Mouse (Mus musculus) midbrain, embryonic 15.5 days (tissue): ENCODE measurements at regions not wholly inside any gene's neighbourhood (a gene's known extent, or its start where the extent isn't known, plus 50 kb on each side); places are given as distances from the start of the nearest gene placed in this dataset.
"Not testable (repeated sequence)": the region's sequence is repeated elsewhere in the genome, so short reads cannot be mapped to it uniquely, and the experiment has no call there.

Experiments used
- ATAC-seq: fragments of 200-750 bp; cut with Nextera tagmentation; replicated peaks from 2 replicates; pipeline ENCODE4 v1.8.0; 2017; ENCODE audit warnings: moderate TSS enrichment
- H3K27ac ChIP-seq: fragments of 300-500 bp; sonication (generic); 2 replicates; pipeline ENCODE4 v1.5.1; 2015; ENCODE audit warnings: mild to moderate bottlenecking, inconsistent platforms
- H3K27me3 ChIP-seq: fragments of 300-500 bp; sonication (generic); replicated peaks from 2 replicates; pipeline ENCODE4 v1.6.1; 2015; ENCODE audit warnings: inconsistent platforms
- H3K36me3 ChIP-seq: fragments of 300-500 bp; sonication (generic); replicated peaks from 2 replicates; pipeline ENCODE4 v1.6.1; 2015; ENCODE audit warnings: inconsistent platforms
- H3K4me1 ChIP-seq: fragments of 300-500 bp; sonication (generic); 2 replicates; pipeline ENCODE4 v1.6.1; 2015; ENCODE audit warnings: inconsistent platforms
- H3K4me2 ChIP-seq: fragments of 300-500 bp; sonication (generic); 2 replicates; pipeline ENCODE4 v1.6.1; 2015; ENCODE audit warnings: inconsistent platforms, mild to moderate bottlenecking, moderate library complexity
- H3K4me3 ChIP-seq: fragments of 300-500 bp; sonication (generic); 2 replicates; pipeline ENCODE4 v1.5.1; 2015; ENCODE audit warnings: mild to moderate bottlenecking, inconsistent platforms
- H3K9ac ChIP-seq: fragments of 300-500 bp; sonication (generic); 2 replicates; pipeline ENCODE4 v1.6.1; 2015; ENCODE audit warnings: mild to moderate bottlenecking, inconsistent platforms
- H3K9me3 ChIP-seq: fragments of 300-500 bp; sonication (generic); 2 replicates; pipeline ENCODE4 v1.6.1; 2016; ENCODE audit warnings: inconsistent platforms
- whole genome bisulfite sequencing: fragments of 180-500 bp; shearing (Covaris S2); methylation state at CpG from one replicate; pipeline ENCODE4 v1.1.7; 2015; ENCODE audit warnings: mixed read lengths; 5-methylcytosine and 5-hydroxymethylcytosine counted together

- WGBS = 42% methylated on average over 6 of the region's 6 CpGs
- Histone ChIP-seq H3K9me3 (no peaks in the 10 kb centered on the region), H3K27me3 (no peaks in the 10 kb centered on the region), H3K4me3 (no peak overlapping the region), H3K4me2 (no peak overlapping the region), H3K36me3 (no peaks in the 10 kb centered on the region), H3K4me1 (peaks cover 21% of the 10 kb centered on the region), H3K9ac (no peak overlapping the region), H3K27ac (no peak overlapping the region)
- ATAC-seq = peak; percentile 21
These were observed 413.9 kb downstream of the Med10 start for GRCm38 (mm10) chr13:70216134-70216533.

- WGBS = 38% methylated on average over 15 of the region's 15 CpGs
- Histone ChIP-seq H3K36me3 (no peaks in the 10 kb centered on the region), H3K4me1 (peaks cover 21% of the 10 kb centered on the region), H3K4me2 (0 out of 2 replicates have a peak overlapping the region, but pooled peaks have one; percentile 18), H3K27ac (peak overlapping the region; percentile 34; the same call in 1 of the 2 replicates), H3K27me3 (no peaks in the 10 kb centered on the region), H3K4me3 (no peak overlapping the region), H3K9ac (no peak overlapping the region), H3K9me3 (no peaks in the 10 kb centered on the region)
- ATAC-seq = 0 out of 2 replicates have a peak, but pooled peaks have one; percentile 24
These were observed 415.4 kb downstream of the Med10 start for GRCm38 (mm10) chr13:70217429-70218133.

GRCm38 (mm10) chr13:70223485-70223884, 413.9 kb downstream of the Ice1 start:
- WGBS = 91% methylated on average over 5 of the region's 5 CpGs
- no peak for ATAC-seq
- H3K4me2 ChIP-seq = no peak overlapping the region
- H3K36me3 ChIP-seq = no peaks in the 10 kb centered on the region
- no peaks in the 10 kb centered on the region for H3K4me1 ChIP-seq
- H3K4me3 ChIP-seq = no peak overlapping the region
- no peaks in the 10 kb centered on the region for H3K27me3 ChIP-seq
- no peak overlapping the region for H3K9ac ChIP-seq
- no peaks in the 10 kb centered on the region for H3K9me3 ChIP-seq
- no peak overlapping the region for H3K27ac ChIP-seq

DNA sequence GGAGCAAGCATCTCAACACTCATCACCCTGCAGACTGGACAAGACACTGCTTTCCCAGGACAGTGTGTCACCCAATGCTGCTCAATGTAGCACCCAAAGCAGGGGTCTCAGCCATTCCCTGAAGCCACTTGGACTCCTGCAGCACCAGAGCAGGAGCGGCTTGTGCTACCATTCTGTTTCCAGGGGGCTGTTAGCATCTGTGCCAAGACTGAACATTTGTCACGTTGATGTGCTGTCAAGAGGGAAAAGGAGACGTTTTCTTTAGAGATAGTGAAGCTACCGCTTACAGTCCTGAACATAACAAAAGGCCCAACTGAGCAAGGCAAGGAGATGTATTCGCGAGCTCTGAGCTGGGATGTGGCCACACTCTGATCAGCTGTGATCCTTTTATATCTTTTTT, 410.3 kb downstream of the Ice1 start:
- Histone ChIP-seq H3K9me3 (no peaks in the 10 kb centered on the region), H3K4me2 (no peak overlapping the region), H3K36me3 (no peaks in the 10 kb centered on the region), H3K4me3 (no peak overlapping the region), H3K27me3 (no peaks in the 10 kb centered on the region), H3K9ac (no peak overlapping the region), H3K4me1 (no peaks in the 10 kb centered on the region), H3K27ac (no peak overlapping the region)
- ATAC-seq = no peak
- 55% methylated on average over 6 of the region's 6 CpGs for WGBS

DNA sequence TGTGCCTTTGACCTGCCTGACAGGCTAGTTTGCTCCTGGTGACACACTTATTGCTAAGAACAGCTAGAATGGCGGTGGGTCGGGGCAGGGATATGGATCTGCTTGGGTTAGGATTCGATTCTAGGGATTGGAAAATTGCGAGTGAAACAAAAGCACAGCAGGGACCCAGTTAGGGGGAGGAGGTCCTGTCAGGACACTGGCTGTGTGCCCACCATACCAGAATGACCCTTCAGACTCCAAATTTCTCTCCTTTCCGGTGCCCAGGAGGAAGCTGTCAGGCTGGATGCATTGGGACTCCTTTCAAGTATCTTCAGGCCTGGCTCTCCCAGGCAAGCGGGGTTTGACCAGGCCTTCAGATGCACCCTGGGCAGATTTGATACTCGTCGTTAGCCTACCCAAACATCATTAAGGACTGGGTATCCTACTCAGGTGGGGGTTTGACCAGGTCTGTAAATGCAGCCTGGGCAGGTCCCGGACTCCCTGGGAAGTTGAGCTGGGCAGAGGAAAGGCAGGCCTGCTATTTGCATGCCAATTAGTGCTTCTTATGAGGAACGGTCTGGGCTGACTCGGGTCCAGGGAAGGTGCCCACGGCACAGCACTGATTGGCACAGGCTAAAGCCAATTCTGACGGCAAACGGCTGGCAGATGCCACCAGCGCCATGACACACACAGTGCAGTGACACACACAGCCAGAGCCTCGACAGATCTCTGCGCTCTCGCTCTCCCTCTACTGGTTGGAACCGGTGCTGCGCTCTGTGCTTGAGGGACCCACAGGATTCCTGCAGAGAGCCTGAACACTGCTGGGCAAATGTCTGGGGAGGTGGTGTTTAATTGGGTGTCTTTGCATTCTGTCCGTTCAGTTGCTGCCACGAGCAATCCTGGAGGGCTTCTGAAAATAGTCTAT, 403.3 kb downstream of the Ice1 start:
- Histone ChIP-seq H3K9me3 (no peaks in the 10 kb centered on the region), H3K27me3 (0 out of 2 replicates have a peak, but pooled peaks cover 3% of the 10 kb centered on the region), H3K36me3 (no peaks in the 10 kb centered on the region), H3K9ac (no peak overlapping the region), H3K4me1 (no peaks in the 10 kb centered on the region; the same call in 1 of the 2 replicates), H3K4me2 (peak overlapping the region; percentile 39), H3K4me3 (no peak overlapping the region), H3K27ac (no peak overlapping the region)
- WGBS = 30% methylated on average over 22 of the region's 22 CpGs
- peak; percentile 88 for ATAC-seq

DNA sequence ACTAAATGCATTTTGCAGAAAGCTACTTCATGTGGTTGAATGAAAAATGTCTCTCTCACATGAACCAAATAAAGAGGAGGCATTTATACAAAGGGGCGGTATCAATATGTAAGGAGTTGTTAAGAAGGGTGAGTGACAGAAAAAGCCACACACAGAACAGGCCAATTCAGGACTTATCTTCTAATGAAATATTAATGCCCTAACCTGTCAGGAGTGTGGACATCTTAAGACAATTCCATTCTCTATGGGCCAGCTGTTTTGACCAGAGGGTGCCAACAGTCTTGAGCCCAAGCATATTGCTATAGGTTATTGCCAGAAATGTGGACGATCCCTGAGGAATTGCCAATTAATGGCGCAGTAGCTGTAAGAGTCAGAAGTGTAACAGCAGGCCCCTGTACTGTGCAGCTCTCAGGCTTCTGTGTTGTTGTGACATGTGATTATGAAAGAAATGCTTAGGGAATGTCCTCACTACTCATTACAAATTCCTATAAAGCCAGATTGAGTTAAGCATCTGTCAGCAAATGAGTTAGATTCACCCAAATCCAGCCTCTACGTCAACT, 393.8 kb downstream of the Ice1 start:
- H3K4me3 ChIP-seq = no peak overlapping the region
- H3K4me1 ChIP-seq = no peaks in the 10 kb centered on the region; the same call in 1 of the 2 replicates
- H3K4me2 ChIP-seq = no peak overlapping the region
- no peaks in the 10 kb centered on the region for H3K27me3 ChIP-seq
- H3K27ac ChIP-seq = no peak overlapping the region
- H3K9ac ChIP-seq = no peak overlapping the region
- WGBS = 67% methylated on average over 4 of the region's 4 CpGs
- no peaks in the 10 kb centered on the region for H3K9me3 ChIP-seq
- 0 out of 2 replicates have a peak, but pooled peaks have one; percentile 9 for ATAC-seq
- H3K36me3 ChIP-seq = no peaks in the 10 kb centered on the region

GRCm38 (mm10) chr13:70260003-70260496, 377.4 kb downstream of the Ice1 start:
- 0 out of 2 replicates have a peak, but pooled peaks cover 7% of the 10 kb centered on the region for H3K4me1 ChIP-seq
- H3K27ac ChIP-seq = no peak overlapping the region
- WGBS = 27% methylated on average over 12 of the region's 12 CpGs
- H3K36me3 ChIP-seq = no peaks in the 10 kb centered on the region
- H3K4me3 ChIP-seq = no peak overlapping the region
- H3K4me2 ChIP-seq = 0 out of 2 replicates have a peak overlapping the region, but pooled peaks have one; percentile 5
- H3K27me3 ChIP-seq = no peaks in the 10 kb centered on the region
- peak; percentile 74 for ATAC-seq
- no peaks in the 10 kb centered on the region for H3K9me3 ChIP-seq
- no peak overlapping the region for H3K9ac ChIP-seq

DNA sequence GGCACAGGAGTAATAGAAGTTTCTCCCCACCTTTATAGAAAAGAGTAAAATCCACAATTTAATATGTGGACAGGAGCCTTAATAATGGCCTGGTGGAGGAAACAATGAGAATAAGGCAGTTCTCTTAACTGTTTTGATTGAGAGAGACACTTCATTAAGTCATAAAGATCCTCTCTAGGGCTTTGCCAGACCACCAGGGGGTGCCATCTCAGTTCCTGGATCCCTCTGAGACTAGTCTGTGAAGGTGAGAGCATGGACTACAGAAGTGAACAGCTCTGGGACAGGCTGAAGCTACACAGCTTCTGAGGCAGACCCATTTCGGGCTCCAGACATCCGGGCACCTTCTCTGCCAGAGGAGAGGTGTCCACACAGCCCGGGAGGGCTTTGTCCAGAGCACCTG, 373.8 kb downstream of the Ice1 start:
- 86% methylated on average over 3 of the region's 3 CpGs for WGBS
- Histone ChIP-seq H3K4me2 (no peak overlapping the region), H3K36me3 (no peaks in the 10 kb centered on the region), H3K27me3 (no peaks in the 10 kb centered on the region), H3K9ac (no peak overlapping the region), H3K9me3 (no peaks in the 10 kb centered on the region), H3K4me3 (no peak overlapping the region), H3K4me1 (0 out of 2 replicates have a peak, but pooled peaks cover 7% of the 10 kb centered on the region), H3K27ac (no peak overlapping the region)
- ATAC-seq = no peak

DNA sequence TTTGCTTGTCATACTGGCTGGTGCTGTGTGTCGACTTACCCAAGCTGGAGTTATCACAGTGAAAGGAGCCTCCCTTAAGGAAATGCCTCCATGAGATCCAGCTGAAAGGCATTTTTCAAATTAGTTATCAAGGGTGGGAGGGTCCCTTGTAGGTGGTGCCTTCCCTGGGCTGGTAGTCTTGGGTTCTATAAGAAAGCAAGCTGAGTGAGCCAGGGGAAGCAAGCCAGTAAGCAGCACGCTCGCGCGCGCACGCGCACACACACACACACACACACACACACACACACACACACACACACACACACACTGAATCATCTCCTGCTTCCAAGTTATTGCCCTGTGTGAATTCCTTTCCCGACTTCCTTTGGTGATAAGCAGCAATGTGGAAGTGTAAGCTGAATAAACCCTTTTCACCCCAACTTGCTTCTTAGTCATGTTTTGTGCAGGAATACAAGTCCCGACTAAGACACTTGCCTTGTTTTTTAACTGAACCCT, 360.5 kb downstream of the Ice1 start:
- WGBS = 87% methylated on average over 9 of the region's 10 CpGs
- H3K27ac ChIP-seq, ATAC-seq, H3K36me3 ChIP-seq, H3K4me2 ChIP-seq, H3K27me3 ChIP-seq, H3K9ac ChIP-seq, H3K9me3 ChIP-seq, H3K4me3 ChIP-seq, H3K4me1 ChIP-seq: not testable (repeated sequence)

DNA sequence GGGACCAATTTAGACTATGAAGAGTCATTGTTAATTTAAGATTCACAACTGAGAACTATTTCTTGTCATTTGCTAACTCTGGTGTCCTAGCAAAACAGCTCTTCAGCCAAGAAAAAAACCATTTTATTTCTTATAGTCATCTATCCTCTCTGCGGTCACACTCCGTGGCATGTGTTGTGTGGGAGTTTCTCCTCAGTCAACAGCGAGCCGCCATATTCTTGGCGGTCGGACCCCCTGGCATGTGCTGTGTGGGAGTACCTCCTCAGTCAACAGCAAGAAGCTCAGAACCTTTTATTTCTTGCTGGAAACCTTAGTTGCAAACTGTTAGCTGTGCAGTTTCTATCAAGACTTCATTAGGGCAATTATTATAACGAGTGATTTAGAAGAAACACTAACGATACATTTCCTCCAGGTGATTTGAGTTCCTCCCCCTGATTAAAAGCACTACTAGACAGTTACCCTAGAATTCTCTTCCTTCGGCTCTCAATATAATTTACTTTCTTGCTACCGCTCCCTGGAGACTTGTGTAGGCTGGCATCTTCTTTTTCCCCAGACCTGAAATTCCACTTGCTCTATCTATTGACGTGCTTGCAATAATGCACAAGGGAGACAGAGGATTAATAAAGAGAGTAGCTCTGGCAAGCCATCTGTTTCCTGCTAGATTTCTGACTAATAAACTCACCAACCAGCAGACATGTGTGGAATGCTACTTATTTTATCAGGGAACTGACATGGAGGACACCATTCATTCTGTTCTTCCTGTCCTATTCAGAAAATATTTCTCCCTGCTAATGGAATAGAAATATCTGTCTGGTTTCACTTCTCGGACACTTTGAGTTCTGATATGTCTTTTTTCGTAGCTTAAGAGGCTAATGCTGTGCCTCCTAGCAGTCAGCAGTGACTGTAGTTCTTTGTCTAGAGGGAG, 359.5 kb downstream of the Ice1 start:
- Histone ChIP-seq H3K4me3 (no peak overlapping the region), H3K4me1 (peaks cover 11% of the 10 kb centered on the region; the same call in 1 of the 2 replicates), H3K27ac (0 out of 2 replicates have a peak overlapping the region, but pooled peaks have one; percentile 22), H3K9me3 (no peaks in the 10 kb centered on the region), H3K9ac (no peak overlapping the region), H3K36me3 (no peaks in the 10 kb centered on the region), H3K4me2 (no peak overlapping the region), H3K27me3 (no peaks in the 10 kb centered on the region)
- whole genome bisulfite sequencing = 73% methylated on average over 13 of the region's 13 CpGs
- no peak for ATAC-seq
